Mouse (Mus musculus) lung, postnatal 14 days (tissue): Measurements from ENCODE around the gene Atox1.

Experiments
- DNase-seq: peaks from one replicate; pipeline ENCODE4 v3.0.0; 2021

Gene Atox1

DNA sequence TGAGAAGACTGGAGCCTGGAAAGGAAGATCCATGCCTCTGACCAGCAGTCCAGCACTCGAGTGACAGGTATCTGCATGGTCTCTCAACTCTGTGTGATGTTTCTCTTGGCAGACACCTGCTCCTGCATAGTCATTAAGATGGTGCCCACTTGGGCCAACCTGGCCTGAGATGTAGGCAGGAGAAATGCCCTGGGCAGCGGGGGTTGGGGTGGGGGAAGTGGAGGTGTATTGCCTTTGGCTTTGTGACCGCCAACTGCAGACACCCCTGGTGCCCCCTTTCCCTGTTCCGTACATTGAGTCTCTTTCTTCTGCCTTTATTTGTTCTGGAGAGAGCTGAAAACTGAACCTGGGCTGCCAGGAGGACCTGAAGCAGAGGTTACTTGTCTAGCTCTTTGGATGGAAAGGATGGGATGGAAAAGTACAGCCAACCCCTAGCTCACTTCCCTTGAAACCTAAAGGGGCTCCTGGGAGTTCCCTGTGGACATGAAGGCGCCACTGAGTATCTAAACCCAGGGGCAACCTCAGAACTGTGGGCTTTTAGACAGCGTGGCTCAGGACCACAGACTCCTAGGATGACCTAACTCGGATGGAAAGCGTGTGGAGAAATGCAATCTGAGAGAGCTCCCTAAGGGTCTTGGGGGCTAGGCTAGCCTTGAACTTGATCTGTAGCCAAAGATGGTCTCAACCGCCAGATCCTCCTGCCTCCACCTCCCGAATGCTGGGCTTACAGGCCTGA is 48.2 kb downstream of the Atox1 start:
- DNase-seq, result no peak

DNA sequence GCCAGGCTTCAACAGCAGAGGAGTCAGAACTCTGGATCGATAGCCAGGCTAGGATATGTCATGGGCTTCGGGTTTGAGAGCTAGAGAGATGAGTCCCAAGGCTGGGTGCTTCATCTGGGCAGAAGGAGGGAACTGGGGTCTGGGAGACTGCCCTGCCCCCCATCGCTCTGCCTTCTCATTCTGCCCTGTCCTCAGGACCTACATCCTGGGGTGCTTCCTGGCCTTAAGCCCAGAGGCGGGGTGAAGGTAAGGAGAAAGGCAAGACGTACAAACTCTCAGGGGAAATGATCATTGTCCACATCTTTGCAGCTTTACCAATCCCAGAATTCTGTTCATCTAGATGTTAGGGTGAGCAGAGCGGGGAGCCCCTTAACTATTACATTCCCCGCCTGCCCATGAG is 49.0 kb downstream of the Atox1 start:
- no peak for DNase-seq

DNA sequence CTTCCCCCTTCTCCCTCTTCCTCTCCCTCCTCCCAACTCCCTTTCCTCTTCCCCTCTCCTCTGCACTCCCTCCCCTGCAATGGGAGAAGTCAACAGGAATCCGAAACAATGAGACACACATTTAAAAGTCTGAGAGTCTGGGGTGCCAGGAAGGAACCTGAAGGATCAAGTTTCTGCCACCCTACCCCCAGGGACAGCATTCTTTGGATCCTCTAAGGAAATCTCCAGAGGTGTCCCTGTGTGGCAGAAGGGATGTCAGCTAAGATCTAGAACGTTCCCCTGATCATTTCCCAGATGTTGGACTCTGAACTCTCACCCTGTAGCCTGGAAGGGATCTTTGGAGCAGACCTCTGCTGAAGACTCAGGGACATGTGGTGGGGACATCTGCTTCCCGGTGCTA is 50.5 kb downstream of the Atox1 start:
- no peak for DNase-seq

DNA sequence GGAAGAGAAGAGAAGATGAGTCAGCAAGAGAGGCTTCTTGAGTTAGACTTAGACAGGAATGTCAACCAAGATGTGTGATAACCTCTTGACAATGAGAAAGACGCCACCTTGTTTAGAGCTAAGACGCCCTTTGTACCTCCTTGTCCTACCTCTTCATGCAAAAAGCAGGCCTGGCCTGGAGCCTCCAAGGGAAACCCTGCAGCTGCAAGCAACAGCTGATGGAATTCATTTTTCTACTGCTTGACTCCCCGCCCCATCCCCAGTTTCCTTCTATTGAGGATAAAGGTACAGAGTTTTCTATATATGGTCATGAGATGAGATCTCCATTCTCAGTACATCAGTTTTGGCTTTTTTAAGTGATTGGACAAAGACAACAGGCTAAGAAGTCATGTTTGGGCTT is 51.0 kb downstream of the Atox1 start:
- no peak for DNase-seq

GRCm38 (mm10) chr11:55407133-55407532 is 53.9 kb downstream of the Atox1 start:
- DNase-seq, result no peak

DNA sequence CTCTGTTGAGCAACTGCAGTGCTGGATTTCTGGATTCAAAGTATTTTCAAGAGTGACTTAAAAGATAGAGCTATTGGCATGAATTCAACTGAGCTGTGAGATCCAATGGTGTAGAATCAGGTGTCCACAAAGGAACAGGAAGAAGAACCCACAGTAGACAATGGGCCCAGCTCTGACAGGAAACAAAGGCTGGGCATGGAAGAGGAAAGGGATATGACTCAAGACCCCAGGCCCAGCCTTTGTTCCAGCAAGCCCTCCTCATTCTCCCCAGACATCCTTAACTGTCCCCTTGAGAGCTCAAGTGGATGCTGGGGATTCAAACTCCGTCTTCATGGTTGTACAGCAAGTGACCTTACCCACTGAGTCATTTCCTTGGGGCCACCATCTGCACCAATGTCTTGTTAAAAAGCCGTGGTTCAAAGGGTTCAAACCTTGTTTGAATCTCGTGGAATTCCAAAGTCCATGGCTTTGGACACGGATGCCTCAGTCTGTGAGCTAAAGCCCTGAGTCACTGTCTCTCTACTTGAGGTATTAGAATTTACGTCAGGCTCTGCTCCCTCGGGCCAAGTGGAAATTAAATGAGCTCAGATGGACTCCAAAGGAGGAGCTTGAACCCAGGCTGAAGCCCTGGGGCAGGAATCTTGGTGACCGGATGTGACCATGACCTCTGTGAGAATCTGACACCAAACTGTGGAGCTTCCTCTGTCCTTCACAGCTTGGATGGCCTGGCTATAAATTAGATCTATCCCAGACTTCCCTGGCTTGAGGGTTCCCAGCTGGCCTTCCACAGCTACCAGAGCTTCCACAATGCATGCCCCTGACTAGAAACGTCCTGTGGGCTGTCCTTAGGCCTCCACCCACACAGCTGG is 55.2 kb downstream of the Atox1 start:
- peak; percentile 37 for DNase-seq

DNA sequence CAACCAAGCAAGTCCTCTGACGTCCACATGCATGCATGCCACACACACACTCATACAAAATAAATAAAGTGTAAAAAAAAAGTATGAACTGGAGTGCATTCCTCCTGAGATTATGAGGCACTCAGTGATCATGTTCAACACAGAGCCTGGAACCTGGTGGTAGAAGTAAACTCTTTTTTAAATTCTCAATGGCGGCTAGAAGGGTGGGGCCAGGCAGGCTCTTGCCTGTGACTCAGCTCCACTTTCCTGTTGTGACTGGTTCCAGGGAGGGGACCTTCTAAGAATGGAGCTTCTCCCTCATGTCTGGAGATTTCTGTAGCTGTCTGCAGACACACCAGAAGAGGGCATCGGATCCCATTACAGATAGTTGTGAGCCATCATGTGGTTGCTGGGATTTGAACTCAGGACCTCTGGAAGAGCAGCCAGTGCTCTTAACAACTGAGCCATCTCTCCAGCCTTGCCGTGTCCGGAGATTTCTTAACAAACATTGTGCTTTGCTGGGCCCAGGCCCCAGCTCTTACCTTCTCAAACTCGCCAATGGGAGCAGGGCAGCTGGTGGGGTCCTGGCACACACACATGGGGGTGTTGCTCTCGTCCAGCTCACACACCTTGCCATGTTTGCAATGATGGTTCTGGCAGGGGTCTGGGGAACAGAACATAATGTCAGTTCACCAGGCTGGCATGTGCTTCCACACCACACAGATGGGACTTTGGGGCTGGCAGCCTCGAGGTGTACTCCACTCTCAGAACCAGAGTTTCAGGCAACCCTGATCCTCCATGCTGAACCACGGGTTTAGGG is 56.2 kb downstream of the Atox1 start:
- no peak for DNase-seq

- DNase-seq, result no peak
Measured at GRCm38 (mm10) chr11:55400863-55401262, 60.2 kb downstream of the Atox1 start.

DNA sequence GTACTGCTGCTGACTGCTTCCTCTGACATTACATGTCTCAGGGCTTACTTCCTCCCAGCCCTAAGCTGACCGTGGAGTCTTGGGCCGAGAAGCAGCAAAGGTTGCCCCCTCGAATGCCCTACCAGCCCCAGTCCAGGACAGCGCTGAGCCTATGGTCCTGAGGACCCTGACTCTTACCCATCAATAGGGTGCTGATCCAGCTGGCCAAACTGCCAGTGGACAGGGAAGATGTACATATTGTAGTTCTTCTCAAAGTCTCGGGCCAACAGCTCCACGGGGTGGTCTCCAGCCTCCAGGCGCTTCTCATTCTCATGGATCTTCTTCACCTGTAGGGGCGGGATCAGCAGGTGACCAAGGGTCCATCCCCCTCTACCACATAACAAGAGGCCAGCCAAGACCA is 62.7 kb downstream of the Atox1 start:
- no peak for DNase-seq

DNA sequence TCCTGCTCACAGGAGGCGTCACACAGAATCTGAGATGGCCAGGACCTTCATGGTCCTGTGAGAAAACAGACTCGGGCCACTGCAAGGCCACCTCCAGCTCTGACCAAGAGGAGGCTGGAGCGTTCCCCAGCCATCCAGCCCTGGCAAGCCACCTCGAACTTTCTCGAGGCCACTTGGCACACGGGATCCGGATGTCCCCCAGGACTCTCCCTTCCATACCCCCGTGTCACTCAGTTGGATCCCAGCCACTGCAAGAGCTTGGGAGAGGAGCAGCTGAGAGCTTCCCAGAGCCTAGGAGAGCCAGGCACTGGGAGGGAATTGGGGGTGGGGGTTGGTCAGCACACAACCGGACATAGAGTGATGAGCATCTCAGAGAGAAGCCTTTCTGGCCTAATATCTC is 63.6 kb downstream of the Atox1 start:
- no peak for DNase-seq

DNA sequence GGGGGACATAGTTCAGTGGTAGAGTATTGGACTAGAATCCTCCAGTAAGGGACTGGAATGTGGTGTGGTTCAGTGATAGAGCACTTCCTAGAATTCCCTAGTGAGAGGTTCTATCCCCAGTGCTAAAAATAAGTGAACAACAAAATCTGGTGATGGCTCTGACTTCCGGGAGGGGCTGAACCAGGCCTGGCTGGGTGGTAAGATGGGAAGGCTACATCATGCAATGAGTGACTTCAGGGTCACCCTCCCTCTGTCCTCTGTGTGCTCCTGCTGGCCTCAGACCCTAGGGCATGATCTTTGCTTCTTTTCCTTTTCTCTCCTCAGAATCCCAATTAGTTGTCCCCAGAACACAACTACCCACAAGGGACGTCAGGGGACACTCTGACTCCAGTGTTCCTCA is 64.0 kb downstream of the Atox1 start:
- DNase-seq, result no peak
